Mouse (Mus musculus): Measurements from ENCODE around the gene Gm20716.

DNA sequence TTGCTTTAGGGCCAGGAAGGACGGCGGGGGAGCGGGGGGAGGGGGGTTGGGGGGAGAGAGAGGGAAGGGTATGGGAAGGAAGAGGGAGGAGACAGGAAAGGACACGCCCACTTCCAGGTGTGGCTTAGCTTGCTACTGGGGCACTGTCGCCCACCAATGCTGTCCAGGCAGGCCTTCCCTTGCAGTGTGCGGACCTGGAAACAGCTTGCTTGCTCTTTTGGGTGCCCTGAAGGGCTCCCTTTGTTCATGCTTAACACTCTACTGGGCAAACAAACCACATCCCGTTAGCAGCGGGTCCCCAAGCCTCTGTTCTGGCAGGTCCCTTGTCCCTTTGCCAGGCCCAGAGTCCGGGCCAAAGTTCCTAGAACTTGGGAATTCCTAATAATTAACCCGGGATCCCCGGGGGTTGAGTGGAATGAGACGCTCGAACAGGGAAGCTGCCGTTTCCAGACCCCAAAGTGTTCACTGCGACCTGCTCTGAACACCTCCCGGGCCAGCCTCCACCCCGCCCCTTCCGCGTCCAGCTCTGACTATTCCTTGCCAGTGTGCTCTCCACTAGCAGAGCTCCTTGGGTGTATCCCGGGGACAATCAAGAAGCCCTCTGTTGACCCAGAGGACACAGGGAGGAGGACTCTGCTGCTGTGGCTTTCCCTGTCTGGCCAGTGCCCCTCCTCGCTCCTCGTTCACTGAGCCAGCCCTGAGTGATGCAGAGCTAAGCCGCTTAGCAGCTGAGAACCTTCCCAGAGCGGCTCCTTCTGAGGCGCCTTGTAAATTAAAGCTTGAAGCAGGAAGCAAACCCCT, 71.1 kb downstream of the Gm20716 start:
- no peak for TF ChIP-seq CTCF (IDR thresholded peaks at IDR 0.05; ENCODE audit: low read depth)
- TF ChIP-seq EP300 (optimal IDR thresholded peaks at IDR 0.05), result no peak
